Comparison of ENCODE assay signal across 8 mouse cellular contexts in the genomic region with DNA sequence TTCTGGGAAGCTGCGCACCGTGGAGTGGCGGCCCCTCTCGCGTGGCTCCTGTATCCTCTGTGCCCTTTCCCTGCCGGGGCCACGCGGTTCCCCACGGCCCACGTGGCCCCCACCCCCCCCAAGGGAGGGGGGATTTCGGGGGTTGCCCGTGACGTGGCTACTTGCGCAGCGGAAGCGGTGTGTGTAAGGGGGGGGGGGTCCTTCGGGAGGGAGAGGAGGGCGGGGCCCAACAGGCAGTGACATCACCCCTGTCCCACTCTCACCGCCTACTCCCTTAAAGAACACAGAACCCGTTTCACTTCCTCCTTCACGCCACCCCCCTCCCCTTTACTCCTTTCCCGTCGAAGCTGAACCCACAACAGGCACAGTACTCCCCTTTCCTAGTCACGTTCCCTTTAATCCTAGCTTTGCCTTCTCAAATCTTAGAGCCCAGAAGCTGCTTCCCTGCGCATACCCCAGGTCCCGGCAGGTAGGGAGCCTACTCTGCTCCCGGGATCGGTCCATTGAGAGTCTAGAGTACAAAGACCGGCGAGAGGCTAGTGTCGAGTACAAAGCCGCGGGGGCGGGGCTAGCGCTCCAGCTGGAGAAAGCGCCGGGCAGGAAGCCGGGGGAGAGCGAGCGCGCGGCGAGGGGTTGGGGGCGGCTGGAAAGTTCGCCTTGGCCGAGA. TPM values are rescaled to one million over a fixed set of nuclear protein-coding genes. Genes with fewer than 3 reads are reported as not detected.
DNase-seq lines count a peak whose midpoint lies in the region; ATAC-seq and TF ChIP-seq lines count a peak whose summit lies in the region.

No protein-coding gene starts in this region.

- H3K9ac ChIP-seq in forebrain, embryonic 12.5 days: peak overlapping the region; percentile 98
- peak overlapping the region; percentile 68 for H3K9ac ChIP-seq in lung, embryonic 14.5 days
- peak overlapping the region; percentile 77 for H3K9ac ChIP-seq in neural tube, embryonic 15.5 days (replicated peaks)

- peak; percentile 96 for DNase-seq in CD4-positive, CD25-positive, alpha-beta regulatory T cell, adult 2 months (ENCODE audit: low read depth, low spot score)
- DNase-seq in heart, postnatal 10 days: peak; percentile 91 to 92
- DNase-seq in kidney, postnatal 36 days: peak; percentile 94 to 97
- DNase-seq in lung, embryonic 14.5 days: peak; percentile 93
- peak; percentile 87 to 90 for DNase-seq in thymus, adult 18-20 months

- peaks cover 51% of the 10 kb centered on the region for H3K36me3 ChIP-seq in forebrain, embryonic 12.5 days (replicated peaks)
- H3K36me3 ChIP-seq in lung, embryonic 14.5 days (ENCODE audit: insufficient read depth): peaks cover 54% of the 10 kb centered on the region
- peaks cover 45% of the 10 kb centered on the region for H3K36me3 ChIP-seq in neural tube, embryonic 15.5 days

- no peaks in the 10 kb centered on the region for H3K9me3 ChIP-seq in forebrain, embryonic 12.5 days
- H3K9me3 ChIP-seq in lung, embryonic 14.5 days (ENCODE audit: low read depth, low read length): no peaks in the 10 kb centered on the region
- H3K9me3 ChIP-seq in neural tube, embryonic 15.5 days (replicated peaks): no peaks in the 10 kb centered on the region

- peak; percentile 34 for ATAC-seq in forebrain, embryonic 12.5 days (ENCODE audit: low FRiP score)
- peak; percentile 55 for ATAC-seq in lung, embryonic 14.5 days (ENCODE audit: insufficient read depth)
- peak; percentile 46 for ATAC-seq in neural tube, embryonic 15.5 days (ENCODE audit: low FRiP score)

- H3K27me3 ChIP-seq in forebrain, embryonic 12.5 days: no peaks in the 10 kb centered on the region
- no peaks in the 10 kb centered on the region for H3K27me3 ChIP-seq in lung, embryonic 14.5 days (ENCODE audit: insufficient read depth, low read length)
- no peaks in the 10 kb centered on the region for H3K27me3 ChIP-seq in neural tube, embryonic 15.5 days (replicated peaks)

- intact Hi-C loops in heart, postnatal 10 days (cut with DNase I): loop anchor here (1.0 to 10.0 kb wide), 3 partner anchors 9 to 315 kb away; partner anchors contain the start of gene Per1

- peak overlapping the region; percentile 88 for H3K27ac ChIP-seq in bone marrow macrophage, adult 2 months (ENCODE audit: insufficient read depth, low read depth, low read length)
- peak overlapping the region; percentile 99 for H3K27ac ChIP-seq in forebrain, embryonic 12.5 days
- H3K27ac ChIP-seq in lung, embryonic 14.5 days (ENCODE audit: low read depth): peak overlapping the region; percentile 98
- H3K27ac ChIP-seq in neural tube, embryonic 15.5 days (replicated peaks): peak overlapping the region; percentile 98

- H3K4me3 ChIP-seq in bone marrow macrophage, adult 2 months (ENCODE audit: insufficient read depth, low read length): peak overlapping the region; percentile 79
- H3K4me3 ChIP-seq in forebrain, embryonic 12.5 days (replicated peaks): peak overlapping the region; percentile 66
- H3K4me3 ChIP-seq in lung, embryonic 14.5 days (ENCODE audit: low read depth, low read length): peak overlapping the region; percentile 73
- peak overlapping the region; percentile 65 for H3K4me3 ChIP-seq in neural tube, embryonic 15.5 days (replicated peaks)

- peaks cover 22% of the 10 kb centered on the region for H3K4me1 ChIP-seq in bone marrow macrophage, adult 2 months (ENCODE audit: control insufficient read depth, insufficient read depth, low read length)
- H3K4me1 ChIP-seq in forebrain, embryonic 12.5 days: peaks cover 50% of the 10 kb centered on the region
- H3K4me1 ChIP-seq in lung, embryonic 14.5 days (ENCODE audit: insufficient read depth): peaks cover 24% of the 10 kb centered on the region
- peaks cover 68% of the 10 kb centered on the region for H3K4me1 ChIP-seq in neural tube, embryonic 15.5 days

- TF ChIP-seq CTCF in bone marrow macrophage, adult 2 months (IDR thresholded peaks at IDR 0.05; ENCODE audit: low read depth, low read length): no peak
- no peak for TF ChIP-seq CTCF in lung, embryonic 14.5 days (IDR thresholded peaks at IDR 0.05; ENCODE audit: low read depth)

- TF ChIP-seq POLR2A in bone marrow macrophage, adult 2 months (IDR thresholded peaks at IDR 0.05; ENCODE audit: borderline replicate concordance, low read depth, low read length): no peak

- H3K4me2 ChIP-seq in forebrain, embryonic 12.5 days: peak overlapping the region; percentile 95
- peak overlapping the region; percentile 97 for H3K4me2 ChIP-seq in lung, embryonic 14.5 days
- peak overlapping the region; percentile 96 for H3K4me2 ChIP-seq in neural tube, embryonic 15.5 days

- under 1% methylated on average over 46 of the region's 46 CpGs for WGBS in forebrain, embryonic 12.5 days
- under 1% methylated on average over 42 of the region's 46 CpGs for WGBS in lung, embryonic 14.5 days
- under 1% methylated on average over 45 of the region's 46 CpGs for WGBS in neural tube, embryonic 15.5 days

RNA-seq across cellular contexts. Expression of gene Kdm6b, which starts 4.0 kb away (rescaled TPM):
- polyA plus RNA-seq in bone marrow macrophage, adult 2 months (2012; ENCODE audit: insufficient read depth, insufficient read length, missing spikeins): 8.1 and 9.3 TPM in 2 replicates
- 50.8 and 53.3 TPM in 2 replicates for polyA plus RNA-seq in forebrain, embryonic 12.5 days (2016; fragmentation: Nextera tagmentation; extraction: Ambion mirVana)
- 10 to 100 TPM; 48.3 to 52.2 TPM for total RNA-seq in heart, postnatal 10 days (2021)
- polyA plus RNA-seq in lung, embryonic 14.5 days (2014; fragmentation: Nextera tagmentation; extraction: Ambion mirVana): 22.9 and 24.4 TPM in 2 replicates
- polyA plus RNA-seq in neural tube, embryonic 15.5 days (2015; fragmentation: Nextera tagmentation; extraction: Ambion mirVana): 29.4 and 32.6 TPM in 2 replicates

RNA-seq across cellular contexts. Expression of gene Tmem88, which starts 11.5 kb away (rescaled TPM):
- polyA plus RNA-seq in bone marrow macrophage, adult 2 months (2012; ENCODE audit: insufficient read depth, insufficient read length, missing spikeins): not detected in 2 replicates
- polyA plus RNA-seq in forebrain, embryonic 12.5 days (2016; fragmentation: Nextera tagmentation; extraction: Ambion mirVana): 9.1 and 11.2 TPM in 2 replicates
- 10 to 100 TPM; 53.3 to 54.0 TPM for total RNA-seq in heart, postnatal 10 days (2021)
- 37.5 and 39.1 TPM in 2 replicates for polyA plus RNA-seq in lung, embryonic 14.5 days (2014; fragmentation: Nextera tagmentation; extraction: Ambion mirVana)
- 6.2 and 9.1 TPM in 2 replicates for polyA plus RNA-seq in neural tube, embryonic 15.5 days (2015; fragmentation: Nextera tagmentation; extraction: Ambion mirVana)

RNA-seq across cellular contexts. Expression of gene Cyb5d1, which starts 14.1 kb away (rescaled TPM):
- 22.5 and 23.2 TPM in 2 replicates for polyA plus RNA-seq in bone marrow macrophage, adult 2 months (2012; ENCODE audit: insufficient read depth, insufficient read length, missing spikeins)
- 55.0 and 60.9 TPM in 2 replicates for polyA plus RNA-seq in forebrain, embryonic 12.5 days (2016; fragmentation: Nextera tagmentation; extraction: Ambion mirVana)
- 10 to 100 TPM; 27.5 to 30.2 TPM for total RNA-seq in heart, postnatal 10 days (2021)
- polyA plus RNA-seq in lung, embryonic 14.5 days (2014; fragmentation: Nextera tagmentation; extraction: Ambion mirVana): 26.8 and 27.2 TPM in 2 replicates
- polyA plus RNA-seq in neural tube, embryonic 15.5 days (2015; fragmentation: Nextera tagmentation; extraction: Ambion mirVana): 29.7 and 31.5 TPM in 2 replicates

RNA-seq across cellular contexts. Expression of gene Naa38, which starts 14.2 kb away (rescaled TPM):
- 69.8 and 73.7 TPM in 2 replicates for polyA plus RNA-seq in bone marrow macrophage, adult 2 months (2012; ENCODE audit: insufficient read depth, insufficient read length, missing spikeins)
- polyA plus RNA-seq in forebrain, embryonic 12.5 days (2016; fragmentation: Nextera tagmentation; extraction: Ambion mirVana): 91.7 and 103 TPM in 2 replicates
- total RNA-seq in heart, postnatal 10 days (2021): 10 to 100 TPM; 94.1 to 95.0 TPM
- 169 and 173 TPM in 2 replicates for polyA plus RNA-seq in lung, embryonic 14.5 days (2014; fragmentation: Nextera tagmentation; extraction: Ambion mirVana)
- polyA plus RNA-seq in neural tube, embryonic 15.5 days (2015; fragmentation: Nextera tagmentation; extraction: Ambion mirVana): 130 and 132 TPM in 2 replicates

RNA-seq across cellular contexts. Expression of gene Chd3, which starts 40.3 kb away (rescaled TPM):
- 134 and 137 TPM in 2 replicates for polyA plus RNA-seq in bone marrow macrophage, adult 2 months (2012; ENCODE audit: insufficient read depth, insufficient read length, missing spikeins)
- 94.3 and 98.3 TPM in 2 replicates for polyA plus RNA-seq in forebrain, embryonic 12.5 days (2016; fragmentation: Nextera tagmentation; extraction: Ambion mirVana)
- total RNA-seq in heart, postnatal 10 days (2021): 10 to 100 TPM; 62.0 to 66.7 TPM
- polyA plus RNA-seq in lung, embryonic 14.5 days (2014; fragmentation: Nextera tagmentation; extraction: Ambion mirVana): 57.3 and 59.9 TPM in 2 replicates
- 70.6 and 76.1 TPM in 2 replicates for polyA plus RNA-seq in neural tube, embryonic 15.5 days (2015; fragmentation: Nextera tagmentation; extraction: Ambion mirVana)

Comparison
In these comparisons a context has a peak if more than half of its experiments do, and no peak if none do; other contexts are left out.
1. Peak in every context shown above with its lines: DNase-seq, ATAC-seq, H3K4me3 ChIP-seq and H3K27ac ChIP-seq.